Mouse (Mus musculus): ENCODE data around the gene Accs.

Gene Accs

GRCm38 (mm10) chr2:93794375-93794774, 55.4 kb downstream of the Accs start:
- DNase-seq (ENCODE audit: low read depth, low spot score): no peak

DNA sequence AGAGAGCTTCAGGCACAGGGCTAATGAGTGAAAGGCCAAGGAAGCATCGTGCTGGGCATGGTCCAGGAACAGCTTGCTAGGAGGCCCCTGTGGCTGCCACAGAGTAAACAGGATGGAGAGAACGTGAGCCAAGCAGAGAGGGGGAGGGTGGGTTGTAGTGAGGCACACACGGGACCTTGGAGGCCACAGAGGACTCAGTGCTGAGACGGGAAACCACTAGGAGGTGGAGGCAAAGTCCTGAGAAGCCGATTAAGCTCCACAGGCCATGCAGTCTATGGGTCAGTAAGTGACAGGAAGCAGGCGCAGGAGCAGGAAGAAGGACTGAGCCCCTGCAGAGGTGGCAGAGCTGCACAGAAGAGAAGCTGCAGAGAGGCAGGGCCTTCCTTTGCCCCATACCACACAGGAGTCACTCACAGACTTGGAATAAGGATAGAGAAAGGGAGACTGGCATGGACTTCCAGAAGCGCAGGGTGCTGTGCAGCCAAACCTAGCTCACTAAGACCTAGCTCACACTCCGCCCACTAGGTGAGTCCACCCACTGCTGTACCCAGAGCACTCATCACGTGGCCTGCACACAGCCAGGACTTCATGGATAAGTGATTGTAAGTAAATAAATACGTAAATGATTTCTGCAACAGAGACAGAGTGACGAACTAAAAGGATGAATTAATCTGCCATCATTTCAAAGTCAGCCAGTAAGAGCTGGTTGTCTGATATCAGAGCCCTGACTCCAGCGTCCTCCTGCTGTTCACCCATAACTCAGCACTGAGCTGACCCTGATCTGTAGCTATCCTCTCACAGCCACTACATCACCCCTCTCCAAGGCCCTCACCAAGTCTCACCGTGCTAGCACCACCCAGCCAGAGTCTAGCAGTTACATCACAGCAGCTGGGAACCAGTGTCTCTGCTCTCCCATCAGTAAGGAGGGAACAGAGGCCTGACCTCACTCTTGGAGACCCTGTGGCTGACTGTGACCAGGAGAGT, 57.9 kb downstream of the Accs start:
- no peak for DNase-seq (ENCODE audit: low read depth, low spot score)

DNA sequence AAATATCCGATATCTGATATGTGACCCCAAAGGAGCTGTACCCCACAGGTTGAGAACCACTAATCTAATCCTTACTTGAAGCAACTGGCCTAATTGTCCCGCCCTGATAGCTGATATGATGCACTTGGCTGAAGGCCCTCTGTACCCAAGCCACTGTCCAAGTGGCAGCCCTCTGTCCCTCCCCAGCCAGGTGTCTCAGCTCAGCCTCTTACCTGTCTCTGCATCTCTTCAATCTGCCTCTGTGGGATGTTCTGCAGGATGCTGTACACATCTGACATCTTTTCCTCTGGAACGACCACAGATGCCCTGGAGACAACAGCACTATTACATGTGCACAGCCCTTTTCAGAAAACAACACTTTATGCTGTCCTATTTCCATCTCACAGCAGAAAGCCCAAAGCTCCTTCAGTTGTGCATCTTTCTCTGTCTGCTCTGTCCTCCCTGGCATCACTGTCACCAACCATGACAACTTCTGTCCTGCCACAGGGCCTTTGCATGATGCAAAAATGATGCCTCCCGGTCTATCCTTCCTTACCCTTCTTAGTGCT, 58.9 kb downstream of the Accs start:
- no peak for DNase-seq (ENCODE audit: low read depth, low spot score)

GRCm38 (mm10) chr2:93788557-93788956, 61.2 kb downstream of the Accs start:
- no peak for DNase-seq (ENCODE audit: low read depth, low spot score)

- peak; percentile 89 for DNase-seq (ENCODE audit: low read depth, low spot score)
Measured at GRCm38 (mm10) chr2:93786175-93786574, 63.6 kb downstream of the Accs start.

GRCm38 (mm10) chr2:93785432-93785798, 64.3 kb downstream of the Accs start:
- DNase-seq (ENCODE audit: low read depth, low spot score): no peak

- no peak for DNase-seq (ENCODE audit: low read depth, low spot score)
Measured at GRCm38 (mm10) chr2:93784721-93785431, 64.9 kb downstream of the Accs start.

DNA sequence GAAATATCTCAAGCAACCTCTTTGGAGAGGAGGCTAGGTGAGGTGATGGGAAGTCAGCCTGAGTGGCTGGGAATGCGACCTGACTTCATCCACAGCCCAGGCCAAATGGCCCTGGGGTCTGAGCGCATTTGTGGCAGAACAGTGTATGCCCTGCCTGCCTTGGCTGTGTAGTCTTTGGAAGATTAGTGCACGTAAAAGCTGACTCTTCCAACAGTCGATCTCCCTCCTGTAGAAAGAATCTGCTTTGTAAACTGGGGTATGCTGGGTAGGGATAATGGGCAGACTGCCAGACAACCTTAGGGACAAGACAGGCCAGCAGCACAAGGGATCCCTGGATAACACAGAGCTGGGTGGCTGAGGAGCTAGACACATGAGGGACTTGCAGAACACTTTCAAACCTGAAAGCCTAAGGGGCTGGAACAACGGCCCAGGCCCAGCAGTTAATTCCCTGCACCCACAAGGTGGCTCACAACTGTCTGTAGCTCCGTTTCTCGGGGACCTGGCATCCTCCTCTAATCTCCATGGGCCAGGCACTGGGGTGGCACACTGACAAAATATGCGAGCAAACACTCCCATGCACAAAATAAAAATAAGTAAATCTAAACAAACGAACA, 65.7 kb downstream of the Accs start:
- no peak for DNase-seq (ENCODE audit: low read depth, low spot score)

Measured in retina, postnatal 7 days (tissue).